Mouse (Mus musculus): Measurements from ENCODE around the gene 2900092C05Rik. TPM values are rescaled to one million over a fixed set of nuclear protein-coding genes. Genes with fewer than 3 reads are reported as not detected.

2900092C05Rik gene
- not detected for polyA plus RNA-seq (2014; fragmentation: Illumina TruSeq; extraction: RNeasy Lipid Tissue Mini Kit (QIAGEN cat#74804); ENCODE audit: insufficient read depth, low read depth, low replicate concordance)

GRCm38 (mm10) chr7:12512217-12512616, at the start of gene 2900092C05Rik:
2900092C05Rik (plus strand) TSS chr7:12512517.

GRCm38 (mm10) chr7:12478158-12479008, 33.9 kb upstream of the 2900092C05Rik start, which contains the start of gene Zfp606:
Zfp606 (plus strand) TSS chr7:12478293.

Other genes starting within 250 kb of the 2900092C05Rik start
- not detected for gene Vmn1r81, start 244.2 kb upstream of the 2900092C05Rik start, polyA plus RNA-seq (2014; fragmentation: Illumina TruSeq; extraction: RNeasy Lipid Tissue Mini Kit (QIAGEN cat#74804); ENCODE audit: insufficient read depth, low read depth, low replicate concordance)
- not detected for gene Vmn1r82, start 212.1 kb upstream of the 2900092C05Rik start, polyA plus RNA-seq (2014; fragmentation: Illumina TruSeq; extraction: RNeasy Lipid Tissue Mini Kit (QIAGEN cat#74804); ENCODE audit: insufficient read depth, low read depth, low replicate concordance)
- not detected for gene Vmn1r83, start 183.0 kb upstream of the 2900092C05Rik start, polyA plus RNA-seq (2014; fragmentation: Illumina TruSeq; extraction: RNeasy Lipid Tissue Mini Kit (QIAGEN cat#74804); ENCODE audit: insufficient read depth, low read depth, low replicate concordance)
- not detected for gene Vmn1r84, start 143.2 kb upstream of the 2900092C05Rik start, polyA plus RNA-seq (2014; fragmentation: Illumina TruSeq; extraction: RNeasy Lipid Tissue Mini Kit (QIAGEN cat#74804); ENCODE audit: insufficient read depth, low read depth, low replicate concordance)
- 0.32 TPM for gene Zfp551, start 89.8 kb upstream of the 2900092C05Rik start, polyA plus RNA-seq (2014; fragmentation: Illumina TruSeq; extraction: RNeasy Lipid Tissue Mini Kit (QIAGEN cat#74804); ENCODE audit: insufficient read depth, low read depth, low replicate concordance)
- 4.3 TPM for gene Zfp606, start 34.2 kb upstream of the 2900092C05Rik start, polyA plus RNA-seq (2014; fragmentation: Illumina TruSeq; extraction: RNeasy Lipid Tissue Mini Kit (QIAGEN cat#74804); ENCODE audit: insufficient read depth, low read depth, low replicate concordance)
- gene Vmn2r53, start 96.3 kb downstream of the 2900092C05Rik start, polyA plus RNA-seq (2014; fragmentation: Illumina TruSeq; extraction: RNeasy Lipid Tissue Mini Kit (QIAGEN cat#74804); ENCODE audit: insufficient read depth, low read depth, low replicate concordance): not detected
- not detected for gene Vmn2r54, start 127.8 kb downstream of the 2900092C05Rik start, polyA plus RNA-seq (2014; fragmentation: Illumina TruSeq; extraction: RNeasy Lipid Tissue Mini Kit (QIAGEN cat#74804); ENCODE audit: insufficient read depth, low read depth, low replicate concordance)
- gene Vmn2r55, start 172.5 kb downstream of the 2900092C05Rik start, polyA plus RNA-seq (2014; fragmentation: Illumina TruSeq; extraction: RNeasy Lipid Tissue Mini Kit (QIAGEN cat#74804); ENCODE audit: insufficient read depth, low read depth, low replicate concordance): not detected
- not detected for gene Vmn2r56, start 222.5 kb downstream of the 2900092C05Rik start, polyA plus RNA-seq (2014; fragmentation: Illumina TruSeq; extraction: RNeasy Lipid Tissue Mini Kit (QIAGEN cat#74804); ENCODE audit: insufficient read depth, low read depth, low replicate concordance)